Mouse (Mus musculus) intestine, embryonic 16.5 days (tissue): ENCODE measurements around the gene Brca1. TPM values are rescaled to one million over a fixed set of nuclear protein-coding genes. Genes with fewer than 3 reads are reported as not detected.

Experiments
- ATAC-seq: fragments of 200-750 bp; cut with Nextera tagmentation; 2 replicates; pipeline ENCODE4 v1.8.0; 2017; ENCODE audit warnings: moderate TSS enrichment, moderate library complexity
- H3K27ac ChIP-seq: fragments of 300-500 bp; sonication (generic); 2 replicates; pipeline ENCODE4 v1.5.1; 2014; ENCODE audit warnings: mild to moderate bottlenecking, low read length
- H3K27me3 ChIP-seq: fragments of 300-500 bp; sonication (generic); replicated peaks from 2 replicates; pipeline ENCODE4 v1.6.1; 2014; ENCODE audit warnings: low read length, control low read depth, mixed read lengths; ENCODE audit not compliant: control insufficient read depth, insufficient read depth
- H3K36me3 ChIP-seq: fragments of 300-500 bp; sonication (generic); 2 replicates; pipeline ENCODE4 v1.6.1; 2014; ENCODE audit warnings: low read length, control low read depth; ENCODE audit not compliant: control insufficient read depth, insufficient read depth
- H3K4me1 ChIP-seq: fragments of 300-500 bp; sonication (generic); 2 replicates; pipeline ENCODE4 v1.6.1; 2014; ENCODE audit warnings: low read length, control low read depth, mixed read lengths; ENCODE audit not compliant: control insufficient read depth, insufficient read depth
- H3K4me2 ChIP-seq: fragments of 300-500 bp; sonication (generic); 2 replicates; pipeline ENCODE4 v1.6.1; 2014; ENCODE audit warnings: low read depth, low read length, control low read depth
- H3K4me3 ChIP-seq: fragments of 300-500 bp; sonication (generic); 2 replicates; pipeline ENCODE4 v1.5.1; 2014; ENCODE audit warnings: mild to moderate bottlenecking, low read length
- H3K9ac ChIP-seq: fragments of 300-500 bp; sonication (generic); 2 replicates; pipeline ENCODE4 v1.6.1; 2014; ENCODE audit warnings: low read depth, low read length
- H3K9me3 ChIP-seq: fragments of 300-500 bp; sonication (generic); 2 replicates; pipeline ENCODE4 v1.6.1; 2016; ENCODE audit warnings: low read length, control low read depth; ENCODE audit not compliant: control insufficient read depth
- WGBS: fragments of 180-500 bp; shearing (Covaris S2); extraction: QIAGEN DNeasy Blood & Tissue Kit; methylation state at CpG from one replicate; pipeline ENCODE4 v1.1.7; 2014; 5-methylcytosine and 5-hydroxymethylcytosine counted together
- polyA plus RNA-seq: library from polyadenylated mRNA; unstranded; fragments of >200 nt; fragmentation: Nextera tagmentation; extraction: Ambion mirVana; gene quantifications from 2 replicates; pipeline ENCODE4 v1.2.1, GENCODE M21; 2015

Gene Brca1
- polyA plus RNA-seq, 1 experiment from 2014 or later, result 6.8 TPM

DNA sequence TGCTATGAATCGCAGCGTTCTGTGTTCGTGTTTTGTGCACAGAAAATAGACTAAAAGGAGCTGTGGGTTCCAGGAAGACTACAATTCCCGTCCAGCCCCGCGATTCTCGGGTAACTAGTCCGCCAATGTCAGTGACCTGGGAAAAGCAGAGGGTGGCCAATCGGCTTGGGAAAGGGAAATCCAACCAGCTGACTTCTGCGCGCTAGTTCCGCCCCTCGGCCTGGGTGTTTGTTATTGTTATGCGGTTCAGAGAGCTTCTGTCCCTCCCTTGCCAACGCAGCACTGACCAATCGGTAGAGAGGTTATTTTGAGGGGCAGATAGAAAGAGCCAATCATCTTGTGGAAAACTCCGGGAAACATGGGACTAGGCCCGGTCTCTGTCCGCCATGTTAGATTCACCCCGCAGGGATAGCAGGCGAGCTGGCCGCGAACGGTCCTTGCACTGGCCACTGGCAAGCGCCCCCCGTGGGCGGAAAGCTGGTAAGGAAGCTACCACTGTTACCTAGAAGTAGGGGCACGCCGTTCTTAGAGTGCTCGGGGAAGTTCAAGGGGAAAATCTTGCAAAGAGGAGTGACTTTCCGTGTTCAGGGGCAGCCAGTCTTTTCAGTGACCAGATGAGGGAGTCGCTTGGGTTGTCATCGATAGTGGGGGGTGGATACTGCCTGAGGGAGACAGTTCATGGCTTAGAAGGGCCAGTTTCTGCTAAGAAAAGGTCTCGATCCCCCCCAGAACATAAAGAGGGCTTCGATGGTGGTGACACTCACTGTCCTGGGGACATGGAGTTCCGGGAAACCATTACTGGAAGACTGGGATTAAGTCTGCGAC lies 933 bp upstream of the Brca1 start:
- Histone ChIP-seq H3K4me1 (peaks cover 18% of the 10 kb centered on the region), H3K36me3 (no peaks in the 10 kb centered on the region), H3K9me3 (no peaks in the 10 kb centered on the region), H3K27ac (peak overlapping the region; percentile 97), H3K4me2 (peak overlapping the region; percentile 77), H3K4me3 (peak overlapping the region; percentile 77), H3K27me3 (no peaks in the 10 kb centered on the region), H3K9ac (peak overlapping the region; percentile 88)
- under 1% methylated on average over 37 of the region's 37 CpGs for WGBS
- ATAC-seq, result peak; percentile 96

DNA sequence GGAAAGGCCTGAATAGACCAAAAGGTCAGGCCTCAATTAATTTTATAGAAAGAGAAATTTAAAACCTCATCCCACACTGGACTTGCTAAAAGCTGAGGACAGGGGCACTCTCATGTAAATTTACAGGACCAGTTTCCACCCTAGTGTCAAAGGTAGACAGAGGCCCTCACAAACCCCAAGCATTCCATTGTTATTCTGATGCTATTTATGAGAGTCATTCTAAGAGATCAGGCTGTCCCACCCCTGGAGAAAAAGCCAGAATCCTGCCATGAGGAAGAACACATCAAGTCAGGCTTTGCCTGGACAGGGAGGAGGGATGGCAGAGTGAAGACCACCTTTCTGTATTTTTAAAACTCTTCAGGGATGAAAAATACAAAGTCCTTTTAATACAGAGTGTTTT lies 3.2 kb downstream of the Brca1 start:
- no peak overlapping the region for H3K9ac ChIP-seq
- no peaks in the 10 kb centered on the region for H3K9me3 ChIP-seq
- H3K27ac ChIP-seq, result no peak overlapping the region
- no peaks in the 10 kb centered on the region for H3K27me3 ChIP-seq
- H3K4me3 ChIP-seq, result no peak overlapping the region
- H3K36me3 ChIP-seq, result no peaks in the 10 kb centered on the region
- no peak overlapping the region for H3K4me2 ChIP-seq
- ATAC-seq, result no peak
- peaks cover 10% of the 10 kb centered on the region for H3K4me1 ChIP-seq

DNA sequence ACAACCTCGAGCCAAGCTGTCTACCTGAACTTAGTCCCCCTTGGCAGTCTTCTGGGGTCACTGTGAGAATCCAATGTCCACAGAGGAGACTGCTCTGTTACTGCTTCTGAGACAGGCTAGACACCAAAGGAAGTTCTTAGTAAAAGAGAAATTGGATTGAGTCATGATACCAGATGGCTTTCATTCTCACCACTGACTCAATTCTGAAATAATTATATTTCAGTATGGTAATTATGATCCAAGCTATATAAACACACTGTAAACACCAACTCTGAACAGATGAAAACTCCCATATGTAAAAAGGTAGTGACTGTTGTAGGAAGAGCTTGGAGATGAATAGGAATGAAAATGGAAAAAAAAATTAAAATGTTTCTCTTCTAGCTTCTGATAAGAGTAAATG lies 7.6 kb downstream of the Brca1 start:
- H3K9ac ChIP-seq, result no peak overlapping the region
- no peak for ATAC-seq
- no peak overlapping the region for H3K4me3 ChIP-seq
- no peaks in the 10 kb centered on the region for H3K4me1 ChIP-seq
- no peaks in the 10 kb centered on the region for H3K27me3 ChIP-seq
- no peaks in the 10 kb centered on the region for H3K36me3 ChIP-seq
- 95% methylated on average over 1 of the region's 1 CpGs for WGBS
- H3K9me3 ChIP-seq, result no peaks in the 10 kb centered on the region
- H3K27ac ChIP-seq, result no peak overlapping the region
- H3K4me2 ChIP-seq, result no peak overlapping the region

DNA sequence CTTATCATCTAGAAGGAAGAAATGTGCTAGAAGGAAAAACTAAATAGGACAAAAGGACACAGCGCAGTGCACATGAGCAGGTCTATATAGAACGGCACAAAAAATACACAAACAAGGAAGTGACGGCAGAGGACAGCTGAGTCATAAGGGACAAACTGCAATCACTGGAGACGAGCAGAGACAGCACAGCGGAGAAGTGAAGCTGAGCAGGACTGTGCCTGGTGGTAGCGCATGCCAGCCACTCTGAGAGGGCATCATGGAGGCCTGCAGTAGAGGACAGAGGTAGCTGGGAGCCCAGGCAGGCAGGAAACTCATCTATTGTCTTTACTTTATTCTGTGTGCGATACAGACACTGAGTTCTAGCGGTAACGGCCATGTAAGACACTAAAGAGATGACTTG lies 8.2 kb downstream of the Brca1 start:
- ATAC-seq, result no peak
- WGBS, result 86% methylated on average over 9 of the region's 9 CpGs
- H3K9me3 ChIP-seq, result no peaks in the 10 kb centered on the region
- H3K4me1 ChIP-seq, result no peaks in the 10 kb centered on the region
- no peak overlapping the region for H3K4me2 ChIP-seq
- no peaks in the 10 kb centered on the region for H3K36me3 ChIP-seq
- H3K27me3 ChIP-seq, result no peaks in the 10 kb centered on the region
- H3K27ac ChIP-seq, result no peak overlapping the region
- H3K4me3 ChIP-seq, result no peak overlapping the region
- no peak overlapping the region for H3K9ac ChIP-seq

DNA sequence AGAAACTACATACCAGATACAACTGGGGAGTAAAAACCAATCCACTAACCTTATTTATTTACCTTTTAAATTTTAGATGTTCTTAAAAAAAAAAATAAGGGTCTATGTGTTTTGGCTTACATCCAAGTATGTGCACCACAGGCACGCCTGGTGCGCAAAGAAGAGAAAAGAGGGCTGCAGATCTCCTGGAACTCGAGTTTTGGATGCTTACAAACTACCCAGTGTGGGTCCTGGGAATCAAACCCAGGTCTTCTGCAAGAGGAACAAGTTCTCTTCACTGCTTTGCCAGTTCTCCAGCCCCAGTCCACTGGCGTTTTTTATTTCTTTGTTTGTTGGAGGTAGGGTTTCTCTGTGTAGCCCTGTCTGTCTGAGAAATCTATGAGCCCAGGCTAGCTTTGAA lies 25.1 kb downstream of the Brca1 start:
- WGBS, result 85% methylated on average over 4 of the region's 4 CpGs
- Histone ChIP-seq H3K4me1 (no peaks in the 10 kb centered on the region), H3K27ac (no peak overlapping the region), H3K4me3 (no peak overlapping the region), H3K9me3 (no peaks in the 10 kb centered on the region), H3K9ac (no peak overlapping the region), H3K36me3 (peaks cover 6% of the 10 kb centered on the region), H3K4me2 (no peak overlapping the region), H3K27me3 (no peaks in the 10 kb centered on the region)
- ATAC-seq, result no peak

DNA sequence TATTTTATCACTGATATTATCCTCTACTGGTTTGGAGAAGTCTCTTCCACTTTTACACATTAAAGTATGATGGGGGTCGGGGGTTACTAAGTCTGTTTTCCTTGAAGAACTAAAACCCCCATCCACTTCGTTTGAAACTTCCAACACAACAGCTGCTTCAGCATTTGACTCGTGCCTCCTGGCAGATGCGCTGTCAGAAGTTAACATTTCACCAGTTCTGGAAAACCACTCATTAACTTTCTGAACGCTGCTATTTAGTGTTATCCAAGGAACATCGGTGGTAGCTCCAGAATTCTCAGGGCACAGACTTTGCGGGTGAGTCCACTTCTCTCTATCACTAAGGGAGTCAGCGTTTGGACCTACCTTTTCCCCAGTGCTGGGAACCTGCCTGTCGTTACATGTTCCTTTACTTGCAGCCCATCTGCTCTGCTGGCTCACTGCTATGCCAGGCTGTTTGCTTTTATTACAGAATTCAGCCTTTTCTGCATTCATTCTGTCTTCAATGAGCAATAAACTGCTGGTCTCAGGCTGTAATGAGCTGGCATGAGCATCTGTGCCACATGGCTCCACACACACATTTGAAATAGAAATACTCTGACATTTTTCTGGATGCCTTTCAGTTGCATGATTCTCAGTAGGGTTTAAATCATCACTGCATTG lies 25.7 kb downstream of the Brca1 start:
- H3K27me3 ChIP-seq, result no peaks in the 10 kb centered on the region
- no peak overlapping the region for H3K4me3 ChIP-seq
- H3K9ac ChIP-seq, result no peak overlapping the region
- H3K4me1 ChIP-seq, result no peaks in the 10 kb centered on the region
- ATAC-seq, result no peak
- WGBS, result 90% methylated on average over 9 of the region's 9 CpGs
- H3K9me3 ChIP-seq, result no peaks in the 10 kb centered on the region
- no peak overlapping the region for H3K27ac ChIP-seq
- peaks cover 6% of the 10 kb centered on the region for H3K36me3 ChIP-seq
- no peak overlapping the region for H3K4me2 ChIP-seq

DNA sequence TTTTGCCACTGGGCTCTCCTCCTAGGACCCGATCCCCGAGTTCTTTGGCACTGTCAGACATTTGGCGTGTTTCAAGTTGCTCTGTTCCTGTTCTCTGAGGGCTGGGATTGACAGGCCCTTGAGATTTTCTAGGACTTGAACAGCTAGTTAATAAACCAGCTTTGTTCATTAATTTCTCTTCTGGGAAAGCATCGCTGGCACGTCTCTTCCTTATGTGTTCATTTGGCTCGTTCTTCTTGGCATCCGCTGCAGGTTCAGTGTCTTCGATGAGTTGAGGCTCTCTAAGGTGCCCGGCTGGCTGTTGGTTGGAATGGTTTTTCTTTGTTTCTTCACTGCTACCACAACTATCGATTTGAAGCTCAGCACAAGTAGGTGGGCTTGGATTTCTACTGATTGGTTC lies 26.7 kb downstream of the Brca1 start:
- no peaks in the 10 kb centered on the region for H3K4me1 ChIP-seq
- no peaks in the 10 kb centered on the region for H3K27me3 ChIP-seq
- no peak overlapping the region for H3K27ac ChIP-seq
- no peak overlapping the region for H3K4me3 ChIP-seq
- no peaks in the 10 kb centered on the region for H3K9me3 ChIP-seq
- no peak for ATAC-seq
- WGBS, result 92% methylated on average over 10 of the region's 10 CpGs
- H3K4me2 ChIP-seq, result no peak overlapping the region
- peaks cover 6% of the 10 kb centered on the region for H3K36me3 ChIP-seq
- no peak overlapping the region for H3K9ac ChIP-seq

DNA sequence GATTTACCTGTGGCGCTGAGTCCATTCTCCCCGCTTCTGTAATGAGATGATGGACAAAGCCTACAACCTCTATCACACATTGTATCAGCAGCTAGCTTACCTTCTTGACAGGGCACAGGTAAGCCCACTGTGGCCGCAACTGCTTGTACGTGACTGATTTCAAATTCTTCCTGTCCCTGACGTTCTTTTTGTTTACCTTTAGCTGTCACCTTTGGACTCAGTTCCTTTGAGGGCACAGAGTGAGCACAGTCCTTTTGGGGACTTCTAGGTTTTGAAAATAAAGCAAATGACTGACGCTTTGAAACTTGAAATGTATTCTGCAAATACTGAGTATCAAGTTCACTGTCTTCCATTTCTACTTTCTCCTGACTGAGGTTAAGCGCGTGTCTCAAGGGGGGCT lies 27.3 kb downstream of the Brca1 start:
- Histone ChIP-seq H3K27ac (no peak overlapping the region), H3K4me2 (no peak overlapping the region), H3K4me1 (0 out of 2 replicates have a peak, but pooled peaks cover 1% of the 10 kb centered on the region), H3K36me3 (peaks cover 6% of the 10 kb centered on the region), H3K9me3 (no peaks in the 10 kb centered on the region), H3K9ac (no peak overlapping the region), H3K4me3 (no peak overlapping the region), H3K27me3 (no peaks in the 10 kb centered on the region)
- ATAC-seq, result no peak
- WGBS, result 79% methylated on average over 8 of the region's 8 CpGs

DNA sequence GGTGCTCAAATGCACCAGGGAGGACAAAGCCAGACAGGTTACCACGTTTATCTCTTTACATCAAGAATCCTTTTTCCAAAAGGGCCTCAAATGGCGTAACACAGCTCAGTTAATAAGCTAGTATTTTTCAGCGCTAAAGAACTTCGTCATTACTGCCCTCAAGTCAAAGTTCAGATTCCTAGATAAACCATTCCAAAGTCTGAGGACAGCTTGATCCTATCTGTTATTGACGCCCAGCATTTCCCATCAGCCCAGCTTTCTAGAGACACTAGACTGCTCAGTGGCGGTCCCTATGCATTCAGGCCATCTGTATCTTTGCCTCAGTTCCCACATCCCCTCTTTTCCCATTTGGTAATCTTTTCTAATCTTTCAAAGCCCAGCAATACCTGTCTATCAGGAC lies 32.4 kb downstream of the Brca1 start:
- ATAC-seq, result peak; percentile 66
- H3K9me3 ChIP-seq, result no peaks in the 10 kb centered on the region
- WGBS, result 72% methylated on average over 6 of the region's 6 CpGs
- H3K27me3 ChIP-seq, result no peaks in the 10 kb centered on the region
- no peak overlapping the region for H3K4me3 ChIP-seq
- no peak overlapping the region for H3K9ac ChIP-seq
- H3K27ac ChIP-seq, result no peak overlapping the region
- no peak overlapping the region for H3K4me2 ChIP-seq
- H3K36me3 ChIP-seq, result peaks cover 3% of the 10 kb centered on the region; the same call in 1 of the 2 replicates
- 0 out of 2 replicates have a peak, but pooled peaks cover 2% of the 10 kb centered on the region for H3K4me1 ChIP-seq
